Comparison of ENCODE assay signal across 10 mouse cellular contexts in genomic region chr1:86371997-86372396, GRCm38 (mm10). TPM values are rescaled to one million over a fixed set of nuclear protein-coding genes. Genes with fewer than 3 reads are reported as not detected.
DNase-seq lines count a peak whose midpoint lies in the region; ATAC-seq and TF ChIP-seq lines count a peak whose summit lies in the region.
"Had no signal": no experiment of that assay in that cellular context is flagged by ENCODE, and none has a peak within 500 bp of the region (broad histone marks: within the 10 kb centered on the region; RNA-seq: fewer than 3 reads in every experiment).

No protein-coding gene starts in this region.

- 0 out of 2 replicates have a peak, but pooled peaks have one; percentile 43 for ATAC-seq in hindbrain, embryonic 14.5 days (ENCODE audit: low FRiP score)
- no peak for ATAC-seq in liver, embryonic 14.5 days (ENCODE audit: insufficient read depth)
- ATAC-seq in neutrophil, adult 5-6 weeks (ENCODE audit: extremely low read depth, insufficient number of reproducible peaks, low FRiP score, poor library complexity, severe bottlenecking), result peak; percentile 92

- no peak overlapping the region for H3K9ac ChIP-seq in hindbrain, embryonic 14.5 days
- no peak overlapping the region for H3K9ac ChIP-seq in liver, embryonic 14.5 days (replicated peaks)

- no peak overlapping the region for H3K27ac ChIP-seq in layer of hippocampus, adult 2 months
- H3K27ac ChIP-seq in hindbrain, embryonic 14.5 days, result no peak overlapping the region
- no peak overlapping the region for H3K27ac ChIP-seq in liver, embryonic 14.5 days

- 48% methylated on average over 10 of the region's 10 CpGs for WGBS in hindbrain, embryonic 14.5 days
- WGBS in liver, embryonic 14.5 days (ENCODE audit: insufficient replicate concordance), result 40% methylated on average over 10 of the region's 10 CpGs

- TF ChIP-seq EP300 in liver, embryonic 14.5 days (IDR thresholded peaks at IDR 0.05; ENCODE audit: low read depth), result no peak

- no peaks in the 10 kb centered on the region for H3K4me1 ChIP-seq in hindbrain, embryonic 14.5 days (replicated peaks; ENCODE audit: control insufficient read depth, insufficient read depth, low read length)
- H3K4me1 ChIP-seq in liver, embryonic 14.5 days (replicated peaks; ENCODE audit: control insufficient read depth in 2 of 2, insufficient read depth in 2 of 2, low read length in 1 of 2), result no peaks in the 10 kb centered on the region

- DNase-seq in layer of hippocampus, adult 2 months (ENCODE audit: low spot score in 2 of 2), result peak in 1 of 2 experiments; percentile 41
- DNase-seq in layer of hippocampus, postnatal 36 days, result no peak
- DNase-seq in ES-CJ7 (ENCODE audit: low read depth, low spot score), result peak; percentile 71
- DNase-seq in embryo, embryonic 11 days, result peak; percentile 67
- DNase-seq in hindbrain, embryonic 14.5 days (ENCODE audit: low spot score), result peak; percentile 46
- DNase-seq in liver, embryonic 14.5 days (ENCODE audit: low read depth in 3 of 3, low spot score in 3 of 3), result no peak
- DNase-seq in cerebellum, adult 8-10 months, result no peak

- no peak overlapping the region for H3K4me3 ChIP-seq in layer of hippocampus, adult 2 months
- H3K4me3 ChIP-seq in hindbrain, embryonic 14.5 days (replicated peaks; ENCODE audit: low read length), result no peak overlapping the region
- H3K4me3 ChIP-seq in liver, embryonic 14.5 days (ENCODE audit: insufficient read depth in 1 of 2, low read depth in 2 of 2, low read length in 2 of 2), result no peak overlapping the region

- no peaks in the 10 kb centered on the region for H3K27me3 ChIP-seq in hindbrain, embryonic 14.5 days (ENCODE audit: control insufficient read depth, insufficient read depth, low read length)
- no peaks in the 10 kb centered on the region for H3K27me3 ChIP-seq in liver, embryonic 14.5 days (ENCODE audit: control insufficient read depth, insufficient read depth, low read length)

- 0 out of 2 replicates have a peak, but pooled peaks cover 4% of the 10 kb centered on the region for H3K9me3 ChIP-seq in hindbrain, embryonic 14.5 days (ENCODE audit: control insufficient read depth, low read length)
- no peaks in the 10 kb centered on the region for H3K9me3 ChIP-seq in liver, embryonic 14.5 days (ENCODE audit: control insufficient read depth, low read length)

- TF ChIP-seq CTCF in layer of hippocampus, adult 2 months (conservative IDR thresholded peaks at IDR 0.05), result peak; percentile 90
- TF ChIP-seq CTCF in liver, embryonic 14.5 days (IDR thresholded peaks at IDR 0.05; ENCODE audit: low read depth), result peak; percentile 93

- H3K4me2 ChIP-seq in hindbrain, embryonic 14.5 days (replicated peaks), result no peak overlapping the region
- H3K4me2 ChIP-seq in liver, embryonic 14.5 days (ENCODE audit: low read depth), result no peak overlapping the region

- H3K36me3 ChIP-seq in hindbrain, embryonic 14.5 days (replicated peaks; ENCODE audit: control insufficient read depth, insufficient read depth), result no peaks in the 10 kb centered on the region
- no peaks in the 10 kb centered on the region for H3K36me3 ChIP-seq in liver, embryonic 14.5 days (replicated peaks; ENCODE audit: control insufficient read depth, insufficient read depth, low read depth)

RNA-seq across cellular contexts. Expression of gene Ncl, which starts 12.8 kb away (rescaled TPM):
- total RNA-seq in layer of hippocampus, adult 2 months (2021), result 100 to 1,000 TPM; 140 to 145 TPM
- total RNA-seq in layer of hippocampus, postnatal 36 days (2021), result 100 to 1,000 TPM; 136 to 137 TPM
- polyA plus RNA-seq in hindbrain, embryonic 14.5 days (2014; fragmentation: Nextera tagmentation; extraction: Ambion mirVana), result 144 and 145 TPM in 2 replicates
- 57.4 and 208 TPM in 2 replicates for polyA plus RNA-seq in liver, embryonic 14.5 days (2012; rRNA removed)
- 192 and 224 TPM in 2 replicates for polyA plus RNA-seq in liver, embryonic 14.5 days (2014; fragmentation: Nextera tagmentation; extraction: Ambion mirVana)
- 236 and 246 TPM in 2 replicates for total RNA-seq in neutrophil, adult 5-6 weeks (2017)

RNA-seq across cellular contexts. Expression of gene Nmur1, which starts 54.0 kb away (rescaled TPM):
- not detected for total RNA-seq in layer of hippocampus, adult 2 months (2021)
- not detected for total RNA-seq in layer of hippocampus, postnatal 36 days (2021)
- not detected in 2 replicates for polyA plus RNA-seq in hindbrain, embryonic 14.5 days (2014; fragmentation: Nextera tagmentation; extraction: Ambion mirVana)
- polyA plus RNA-seq in liver, embryonic 14.5 days (2012; rRNA removed), result not detected in 2 replicates
- polyA plus RNA-seq in liver, embryonic 14.5 days (2014; fragmentation: Nextera tagmentation; extraction: Ambion mirVana), result not detected in 2 replicates
- total RNA-seq in neutrophil, adult 5-6 weeks (2017), result not detected in 2 replicates
- total RNA-seq: layer of hippocampus, postnatal 25 days had no signal
- polyA plus RNA-seq: stomach, embryonic 14.5 days had no signal

RNA-seq across cellular contexts. Expression of gene Tex44, which starts 54.1 kb away (rescaled TPM):
- total RNA-seq in layer of hippocampus, adult 2 months (2021), result not detected
- total RNA-seq in layer of hippocampus, postnatal 36 days (2021), result not detected
- polyA plus RNA-seq in hindbrain, embryonic 14.5 days (2014; fragmentation: Nextera tagmentation; extraction: Ambion mirVana), result not detected in 2 replicates
- not detected in 2 replicates for polyA plus RNA-seq in liver, embryonic 14.5 days (2012; rRNA removed)
- not detected in 2 replicates for polyA plus RNA-seq in liver, embryonic 14.5 days (2014; fragmentation: Nextera tagmentation; extraction: Ambion mirVana)
- not detected in 2 replicates for total RNA-seq in neutrophil, adult 5-6 weeks (2017)
- total RNA-seq: layer of hippocampus, postnatal 25 days had no signal
- polyA plus RNA-seq: stomach, embryonic 14.5 days had no signal

Comparison
In these comparisons a context has a peak if more than half of its experiments do, and no peak if none do; other contexts are left out.
1. DNase-seq: peak in ES-CJ7 (single experiment), embryo, embryonic 11 days (single experiment) and hindbrain, embryonic 14.5 days (single experiment); none in layer of hippocampus, postnatal 36 days (0 of 2), liver, embryonic 14.5 days (0 of 3) and cerebellum, adult 8-10 months (single experiment).